Mouse (Mus musculus) cortical plate, adult 2 months (tissue): ENCODE data around the gene Rhcg. TPM values are rescaled to one million over a fixed set of nuclear protein-coding genes. Genes with fewer than 3 reads are reported as not detected.

Experiments used
- H3K27ac ChIP-seq: fragments of 200-500 bp; 2 replicates; pipeline ENCODE4 v1.5.1; 2012; ENCODE audit warnings: low read length, control low read depth, inconsistent platforms; ENCODE audit not compliant: insufficient read depth
- H3K4me1 ChIP-seq: fragments of 200-500 bp; 2 replicates; pipeline ENCODE4 v1.6.1; 2011; ENCODE audit warnings: low read length; ENCODE audit not compliant: control insufficient read depth, insufficient read depth
- H3K4me3 ChIP-seq: fragments of 200-500 bp; 2 replicates; pipeline ENCODE4 v1.5.1; 2011; ENCODE audit warnings: mild to moderate bottlenecking, low read length, control low read depth; ENCODE audit not compliant: insufficient read depth
- CTCF ChIP-seq: fragments of 200-500 bp; IDR thresholded peaks from 2 replicates; pipeline ENCODE4 v1.5.1; 2011; ENCODE audit warnings: mild to moderate bottlenecking, control low read depth, low read length; ENCODE audit not compliant: insufficient read depth; ENCODE audit errors: extremely low read depth
- POLR2A ChIP-seq: fragments of 200-500 bp; IDR thresholded peaks from 2 replicates; pipeline ENCODE4 v1.6.1; 2011; ENCODE audit warnings: mild to moderate bottlenecking, low read length, control low read depth; ENCODE audit not compliant: insufficient read depth; ENCODE audit errors: extremely low read depth
- polyA plus RNA-seq: library from polyadenylated mRNA; depleted of rRNA; stranded (reverse); fragments of >200 nt; gene quantifications from 2 replicates; pipeline ENCODE4 v1.2.3, GENCODE M21; 2012

Rhcg gene
- polyA plus RNA-seq, 1 experiment = 0.38 TPM

GRCm38 (mm10) chr7:79607263-79607921 lies 10.1 kb downstream of the Rhcg start:
- Histone ChIP-seq H3K27ac (no peak overlapping the region), H3K4me1 (no peaks in the 10 kb centered on the region), H3K4me3 (0 out of 2 replicates have a peak overlapping the region, but pooled peaks have one; percentile 2)
- TF ChIP-seq CTCF (no peak), POLR2A (no peak)

DNA sequence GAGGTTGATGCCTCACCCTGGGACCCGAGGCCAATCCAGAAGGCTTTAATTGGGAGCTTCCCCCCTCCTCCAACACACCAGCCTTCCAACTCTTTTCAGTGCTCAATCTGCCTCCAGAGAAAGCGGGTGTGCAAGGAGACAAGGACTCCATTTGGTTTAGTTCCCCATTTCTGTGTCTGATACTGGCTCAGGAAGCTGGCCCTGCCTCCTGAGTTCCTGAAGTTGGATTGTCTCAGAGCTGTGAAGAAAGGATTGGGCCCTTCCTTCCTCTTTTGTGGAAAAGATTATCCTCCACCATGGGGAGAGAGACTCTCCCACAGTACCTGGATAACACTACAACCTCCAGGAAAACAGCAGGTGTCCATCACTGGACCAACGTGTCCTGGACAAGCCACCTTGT lies 10.7 kb downstream of the Rhcg start:
- H3K4me1 ChIP-seq = no peaks in the 10 kb centered on the region
- TF ChIP-seq CTCF (no peak), POLR2A (no peak)
- H3K4me3 ChIP-seq = no peak overlapping the region
- no peak overlapping the region for H3K27ac ChIP-seq

DNA sequence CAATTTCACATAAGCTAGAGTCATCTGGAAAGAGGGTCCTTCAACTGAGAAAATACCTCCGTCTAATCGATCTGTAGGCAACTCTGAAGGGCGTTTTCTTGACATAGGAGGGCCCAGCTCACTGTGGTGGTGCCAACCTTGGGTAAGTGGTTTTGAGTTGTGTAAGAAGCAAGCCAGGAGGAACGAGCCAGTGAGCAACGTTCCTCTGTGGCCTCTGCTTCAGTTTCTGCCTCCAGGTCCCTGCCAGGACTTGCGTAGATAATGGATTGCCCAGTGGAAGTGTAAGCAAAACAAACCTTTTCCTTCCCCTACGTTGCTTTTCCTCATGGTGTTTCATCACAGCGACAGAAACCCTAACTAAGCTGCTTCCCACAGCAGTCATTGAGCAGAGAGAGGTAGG lies 15.5 kb downstream of the Rhcg start:
- Histone ChIP-seq H3K27ac (no peak overlapping the region), H3K4me1 (no peaks in the 10 kb centered on the region)
- TF ChIP-seq CTCF = no peak
- TF ChIP-seq POLR2A = no peak

DNA sequence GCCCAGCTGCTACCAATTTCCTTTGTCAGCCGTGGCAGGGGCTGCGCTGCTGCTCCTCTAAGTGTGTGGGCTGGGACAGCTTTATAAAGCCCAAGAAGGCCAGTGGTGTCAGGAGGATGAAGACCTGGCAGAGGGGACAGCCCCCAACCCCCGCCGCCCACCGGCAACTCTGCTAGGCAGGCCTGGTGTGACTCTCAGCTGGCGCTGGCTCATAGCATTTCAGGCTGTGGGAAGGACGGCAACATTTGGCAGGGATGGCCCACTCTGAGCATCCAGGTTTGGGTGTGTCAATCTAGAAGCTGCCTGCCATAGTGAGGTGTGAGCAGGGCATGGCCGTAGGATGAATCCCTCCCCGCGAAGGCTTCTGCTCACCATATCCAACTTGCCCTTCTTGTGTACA lies 17.3 kb downstream of the Rhcg start:
- H3K27ac ChIP-seq = no peak overlapping the region
- no peak for TF ChIP-seq POLR2A
- no peak for TF ChIP-seq CTCF
- H3K4me1 ChIP-seq = no peaks in the 10 kb centered on the region
- no peak overlapping the region for H3K4me3 ChIP-seq

More for the DNA sequence above, 15.5 kb downstream of the Rhcg start:
- no peak overlapping the region for H3K4me3 ChIP-seq

DNA sequence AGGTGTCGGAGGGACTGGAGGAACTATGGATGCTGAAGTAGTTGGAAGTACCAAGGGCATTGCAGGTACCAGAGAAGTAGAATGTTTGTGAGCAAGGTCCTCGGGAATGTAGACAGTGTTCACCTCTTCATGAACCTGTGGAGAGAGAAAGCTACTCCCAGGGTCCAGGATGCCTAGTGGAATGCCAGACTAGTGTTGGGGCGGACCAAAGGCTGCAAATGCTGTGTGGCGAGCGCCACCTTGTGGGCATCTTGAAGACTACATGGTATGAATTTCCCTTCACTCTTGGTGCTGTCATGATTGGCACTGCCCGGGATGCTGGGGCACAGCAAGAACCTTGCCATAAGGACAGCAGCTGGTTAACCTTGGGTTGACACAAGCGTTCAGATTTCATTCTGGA lies 22.6 kb downstream of the Rhcg start:
- peak; percentile 99 for TF ChIP-seq CTCF
- no peak for TF ChIP-seq POLR2A
- Histone ChIP-seq H3K4me3 (no peak overlapping the region), H3K27ac (no peak overlapping the region), H3K4me1 (peaks cover 2% of the 10 kb centered on the region; the same call in 1 of the 2 replicates)

DNA sequence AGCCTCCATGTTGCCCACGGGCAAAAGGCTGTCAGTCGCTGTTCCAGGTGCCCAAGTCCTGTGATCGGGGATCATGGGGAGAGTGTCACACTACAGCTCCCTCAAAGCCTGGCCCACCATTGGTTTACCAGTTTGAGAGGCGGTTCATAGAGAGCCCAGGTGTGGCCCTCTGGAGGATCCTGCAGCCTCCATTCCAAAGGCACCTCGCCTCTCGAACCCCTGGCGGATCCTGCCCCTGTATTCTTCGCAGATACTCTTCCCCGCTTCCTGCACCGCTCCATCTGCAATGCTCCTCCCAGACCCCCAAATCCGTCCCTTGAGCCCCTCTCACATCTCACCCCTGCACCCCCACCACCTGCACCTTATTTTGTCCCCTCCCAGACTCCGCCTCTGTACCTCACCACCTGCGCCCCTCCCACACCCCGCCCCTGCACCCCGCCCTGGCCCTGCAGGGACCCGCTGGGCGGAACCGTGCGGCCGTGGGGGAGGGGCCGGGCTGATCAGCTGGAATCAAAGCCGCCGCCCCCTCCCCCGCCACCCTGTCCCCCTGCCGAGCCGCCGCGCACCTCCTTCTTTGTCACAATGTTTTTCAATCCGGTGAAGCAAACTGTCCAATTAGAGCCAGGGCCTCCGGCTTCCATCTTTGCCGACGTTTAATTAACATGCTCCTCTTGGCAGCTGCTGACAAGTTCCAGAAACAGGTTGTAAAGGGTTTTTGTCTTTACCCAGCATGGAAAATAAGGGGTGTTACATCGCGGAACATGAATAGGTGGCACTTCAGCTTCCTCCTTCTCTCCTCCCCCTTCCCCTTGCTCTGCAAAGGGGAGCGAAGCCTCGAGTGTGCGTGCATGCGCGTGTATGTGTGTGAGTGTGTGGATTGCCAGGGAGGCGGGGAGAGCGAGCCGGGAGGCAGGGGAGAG lies 25.4 kb downstream of the Rhcg start:
- Histone ChIP-seq H3K4me3 (peak overlapping the region; percentile 34), H3K27ac (peak overlapping the region; percentile 21; the same call in 1 of the 2 replicates), H3K4me1 (peaks cover 2% of the 10 kb centered on the region; the same call in 1 of the 2 replicates)
- TF ChIP-seq POLR2A = peak; percentile 64; the same call in 1 of the 2 replicates
- TF ChIP-seq CTCF = no peak

GRCm38 (mm10) chr7:79590560-79591110 lies 26.8 kb downstream of the Rhcg start:
- peaks cover 2% of the 10 kb centered on the region; the same call in 1 of the 2 replicates for H3K4me1 ChIP-seq
- no peak overlapping the region for H3K27ac ChIP-seq
- TF ChIP-seq POLR2A (no peak), CTCF (no peak)
- no peak overlapping the region for H3K4me3 ChIP-seq

DNA sequence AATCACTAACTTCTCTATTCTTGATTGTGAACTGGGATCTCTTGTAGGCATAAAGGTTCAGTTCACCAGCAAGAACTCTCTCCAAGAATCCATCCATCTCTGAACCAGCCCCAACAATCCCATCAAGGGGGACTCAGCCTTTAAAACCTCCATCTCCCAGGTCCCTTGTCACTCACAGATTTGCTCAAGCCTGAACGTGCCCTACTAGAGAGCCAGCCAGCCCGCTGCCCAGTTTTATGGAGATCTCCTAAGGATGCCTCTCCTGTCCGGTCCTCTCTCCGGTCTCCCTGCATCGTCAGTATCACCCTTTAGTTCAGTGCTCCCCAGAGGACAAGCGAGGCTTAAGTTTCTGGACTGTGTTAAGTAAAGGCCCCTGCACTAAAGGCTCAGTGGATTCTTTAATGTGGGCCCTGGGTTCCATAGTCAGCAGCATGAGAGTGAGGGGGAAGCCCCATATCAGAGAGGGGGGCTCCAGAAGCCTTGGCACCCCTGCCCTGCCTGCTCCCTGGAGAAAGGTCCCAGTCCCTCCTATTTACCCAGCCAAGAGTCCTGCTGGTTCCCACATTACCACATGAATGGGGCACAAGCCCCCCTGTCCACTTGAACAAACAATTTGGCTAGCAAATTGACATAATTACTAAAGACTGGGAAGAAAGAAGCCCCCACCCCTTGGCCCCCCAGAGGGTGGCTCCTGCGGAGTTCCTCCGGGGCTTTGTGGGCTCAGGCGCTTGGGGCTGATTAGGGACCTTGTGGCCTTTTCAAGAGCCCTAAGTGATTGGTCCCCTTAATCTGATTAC lies 27.5 kb downstream of the Rhcg start:
- Histone ChIP-seq H3K4me1 (peaks cover 2% of the 10 kb centered on the region; the same call in 1 of the 2 replicates), H3K4me3 (no peak overlapping the region), H3K27ac (no peak overlapping the region)
- no peak for TF ChIP-seq CTCF
- TF ChIP-seq POLR2A = no peak

- no peak for TF ChIP-seq CTCF
- TF ChIP-seq POLR2A = no peak
- Histone ChIP-seq H3K4me1 (peaks cover 2% of the 10 kb centered on the region; the same call in 1 of the 2 replicates), H3K27ac (no peak overlapping the region), H3K4me3 (no peak overlapping the region)
Observed at GRCm38 (mm10) chr7:79588284-79588683, 29.2 kb downstream of the Rhcg start.
